ENCODE assay signal across 13 mouse cellular contexts in the genomic region with DNA sequence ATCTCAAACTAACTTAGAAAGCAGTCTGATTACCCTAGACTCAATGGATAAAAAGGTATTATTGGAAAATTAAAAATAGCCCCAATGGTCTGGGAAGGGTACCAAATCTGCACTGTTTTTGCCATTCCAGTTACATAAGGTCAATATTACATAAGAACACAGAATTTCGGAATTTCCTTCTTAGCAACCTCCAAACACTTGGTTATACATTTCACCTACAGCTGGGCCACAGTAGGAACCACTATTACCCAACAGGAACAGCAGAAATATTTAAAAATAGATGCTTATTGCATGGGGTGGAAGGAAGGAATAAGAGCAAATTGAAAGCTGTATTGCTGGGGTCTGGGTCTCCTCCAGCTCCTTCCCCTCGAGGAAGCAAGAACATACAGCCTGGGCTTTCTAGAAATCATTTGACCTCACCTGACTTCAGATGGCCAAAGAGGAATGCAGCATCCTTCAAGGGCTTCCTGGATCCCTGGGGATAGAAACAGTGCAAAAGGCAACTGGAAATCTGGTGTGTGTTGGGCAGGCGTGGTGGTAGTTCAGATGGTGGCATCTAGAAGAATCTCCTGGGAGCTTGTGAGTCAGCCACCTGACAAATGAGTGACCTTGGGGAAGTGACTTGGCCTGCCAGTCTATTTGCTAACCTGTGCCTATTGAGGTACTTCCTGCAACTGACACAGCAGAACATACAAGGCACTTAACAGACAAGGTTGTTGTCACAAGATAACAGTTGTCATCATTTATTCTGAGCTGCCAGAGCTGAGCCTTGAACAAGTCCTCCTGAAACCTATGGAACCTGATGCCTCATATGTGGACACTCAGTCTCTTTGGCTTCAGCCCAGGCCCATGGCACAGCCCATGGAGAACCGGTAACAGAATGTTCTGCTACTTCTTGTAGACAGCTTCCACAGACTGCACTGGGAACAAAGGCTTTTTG.
DNase-seq lines count a peak whose midpoint lies in the region; ATAC-seq lines count a peak whose summit lies in the region.
"Had no signal": no experiment of that assay in that cellular context is flagged by ENCODE, and none has a peak within 500 bp of the region (broad histone marks: within the 10 kb centered on the region; RNA-seq: fewer than 3 reads in every experiment).

No protein-coding gene starts in this region.

- WGBS in intestine, embryonic 16.5 days = 86% methylated on average over 4 of the region's 4 CpGs
- 92% methylated on average over 4 of the region's 4 CpGs for WGBS in midbrain, embryonic 15.5 days

- peak; percentile 54 for ATAC-seq in intestine, embryonic 16.5 days
- no peak for ATAC-seq in midbrain, embryonic 15.5 days (replicated peaks)

- no peaks in the 10 kb centered on the region for H3K27me3 ChIP-seq in intestine, embryonic 16.5 days (replicated peaks; ENCODE audit: control insufficient read depth, insufficient read depth, low read length)
- no peaks in the 10 kb centered on the region for H3K27me3 ChIP-seq in midbrain, embryonic 15.5 days (replicated peaks)
- H3K27me3 ChIP-seq: embryonic facial prominence, embryonic 12.5 days had no signal

- H3K36me3 ChIP-seq in intestine, embryonic 16.5 days (ENCODE audit: control insufficient read depth, insufficient read depth, low read length) = no peaks in the 10 kb centered on the region
- H3K36me3 ChIP-seq in midbrain, embryonic 15.5 days (replicated peaks) = no peaks in the 10 kb centered on the region
- H3K36me3 ChIP-seq: embryonic facial prominence, embryonic 12.5 days had no signal

- H3K9ac ChIP-seq in intestine, embryonic 16.5 days (ENCODE audit: low read depth, low read length) = no peak overlapping the region
- H3K9ac ChIP-seq in midbrain, embryonic 15.5 days = no peak overlapping the region
- H3K9ac ChIP-seq: embryonic facial prominence, embryonic 12.5 days had no signal

- H3K4me1 ChIP-seq in intestine, embryonic 16.5 days (ENCODE audit: control insufficient read depth, insufficient read depth, low read length) = peaks cover 11% of the 10 kb centered on the region; the same call in 1 of the 2 replicates
- peaks cover 8% of the 10 kb centered on the region; the same call in 1 of the 2 replicates for H3K4me1 ChIP-seq in midbrain, embryonic 15.5 days

- H3K4me2 ChIP-seq in intestine, embryonic 16.5 days (ENCODE audit: low read depth, low read length) = no peak overlapping the region
- no peak overlapping the region for H3K4me2 ChIP-seq in midbrain, embryonic 15.5 days
- H3K4me2 ChIP-seq: embryonic facial prominence, embryonic 12.5 days had no signal

- H3K27ac ChIP-seq in intestine, embryonic 16.5 days (ENCODE audit: low read length) = no peak overlapping the region
- no peak overlapping the region for H3K27ac ChIP-seq in midbrain, embryonic 15.5 days
- H3K27ac ChIP-seq: embryonic facial prominence, embryonic 12.5 days had no signal

- DNase-seq in gastrocnemius, adult 18-20 months (ENCODE audit: low spot score) = peak; percentile 76
- no peak for DNase-seq in gastrocnemius, postnatal 10 days
- peak; percentile 52 for DNase-seq in lung, postnatal 36 days
- no peak for DNase-seq in lung, postnatal 10 days
- DNase-seq in urinary bladder, postnatal 36 days (ENCODE audit: low spot score in 2 of 2) = no peak
- no peak for DNase-seq in left cerebral cortex, adult 18-20 months (ENCODE audit: low spot score in 2 of 2)
- DNase-seq: cerebellum, postnatal 10 days; kidney, adult 18-20 months; left cerebral cortex, postnatal 4 days; lung, postnatal 14 days had no signal

- no peak overlapping the region for H3K4me3 ChIP-seq in intestine, embryonic 16.5 days (ENCODE audit: low read length)
- no peak overlapping the region for H3K4me3 ChIP-seq in midbrain, embryonic 15.5 days
- H3K4me3 ChIP-seq: embryonic facial prominence, embryonic 12.5 days had no signal

- H3K9me3 ChIP-seq in intestine, embryonic 16.5 days (ENCODE audit: control insufficient read depth, low read length) = no peaks in the 10 kb centered on the region
- H3K9me3 ChIP-seq in midbrain, embryonic 15.5 days = no peaks in the 10 kb centered on the region
- H3K9me3 ChIP-seq: embryonic facial prominence, embryonic 12.5 days had no signal

Comparison
In these comparisons a context has a peak if more than half of its experiments do, and no peak if none do; other contexts are left out.
1. DNase-seq: peak in gastrocnemius, adult 18-20 months (single experiment) and lung, postnatal 36 days (single experiment); none in gastrocnemius, postnatal 10 days (single experiment), lung, postnatal 10 days (single experiment), urinary bladder, postnatal 36 days (0 of 2) and left cerebral cortex, adult 18-20 months (0 of 2).